Mouse (Mus musculus) forebrain, embryonic 14.5 days (tissue): ENCODE measurements at regions not wholly inside any gene's neighbourhood (a gene's known extent, or its start where the extent isn't known, plus 50 kb on each side); places are given as distances from the start of the nearest gene placed in this dataset.

Experiments
- ATAC-seq: fragments of 200-750 bp; cut with Nextera tagmentation; 2 replicates; pipeline ENCODE4 v1.8.0; 2017; ENCODE audit warnings: mild to moderate bottlenecking, moderate library complexity
- DNase-seq: peaks from one replicate; pipeline ENCODE4 v3.0.0-alpha.2; 2015; ENCODE audit warnings: low spot score
- H3K27ac ChIP-seq: fragments of 300-500 bp; sonication (generic); 2 replicates; pipeline ENCODE4 v1.5.1; 2014; ENCODE audit warnings: low read depth, mild to moderate bottlenecking, control low read depth, low read length, moderate library complexity
- H3K27me3 ChIP-seq: fragments of 300-500 bp; sonication (generic); replicated peaks from 2 replicates; pipeline ENCODE4 v1.6.1; 2014; ENCODE audit warnings: low read length, control low read depth, mixed read lengths; ENCODE audit not compliant: control insufficient read depth, insufficient read depth
- H3K36me3 ChIP-seq: fragments of 300-500 bp; sonication (generic); 2 replicates; pipeline ENCODE4 v1.6.1; 2014; ENCODE audit warnings: low read length, control low read depth; ENCODE audit not compliant: control insufficient read depth, insufficient read depth
- H3K4me1 ChIP-seq: fragments of 300-500 bp; sonication (generic); 2 replicates; pipeline ENCODE4 v1.6.1; 2014; ENCODE audit warnings: antibody characterized with exemption, low read length, control low read depth; ENCODE audit not compliant: control insufficient read depth, insufficient read depth
- H3K4me2 ChIP-seq: fragments of 300-500 bp; sonication (generic); 2 replicates; pipeline ENCODE4 v1.6.1; 2014; ENCODE audit warnings: mild to moderate bottlenecking, control low read depth, low read length
- H3K4me3 ChIP-seq: fragments of 300-500 bp; sonication (generic); 2 replicates; pipeline ENCODE4 v1.5.1; 2014; ENCODE audit warnings: low read depth, low read length, control low read depth
- H3K9ac ChIP-seq: fragments of 300-500 bp; sonication (generic); 2 replicates; pipeline ENCODE4 v1.6.1; 2014; ENCODE audit warnings: mild to moderate bottlenecking, low read length, control low read depth, moderate library complexity
- H3K9me3 ChIP-seq: fragments of 300-500 bp; sonication (generic); replicated peaks from 2 replicates; pipeline ENCODE4 v1.6.1; 2016; ENCODE audit warnings: low read length, control low read depth, mixed read lengths; ENCODE audit not compliant: control insufficient read depth
- WGBS: fragments of 180-500 bp; shearing (Covaris S2); extraction: QIAGEN DNeasy Blood & Tissue Kit; methylation state at CpG from one replicate; pipeline ENCODE4 v1.1.7; 2014; 5-methylcytosine and 5-hydroxymethylcytosine counted together

DNA sequence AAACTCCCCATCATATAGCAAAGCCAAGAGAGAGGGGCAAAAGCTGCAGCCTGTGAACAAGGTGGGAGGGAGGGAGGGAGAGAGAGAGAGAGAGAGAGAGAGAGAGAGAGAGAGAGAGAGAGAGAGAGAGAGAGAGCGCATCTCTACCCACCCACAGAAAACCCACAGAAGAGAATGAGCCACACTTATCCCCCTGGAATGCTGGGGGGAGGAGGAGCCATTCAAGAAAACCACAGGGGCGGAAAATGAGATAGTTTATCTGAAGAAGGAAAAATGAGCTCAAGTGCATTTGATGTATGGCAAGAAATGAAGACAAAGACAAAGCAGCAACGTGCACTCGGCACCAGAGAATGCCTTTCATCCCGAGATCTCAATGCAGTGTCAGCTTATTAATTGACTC, 94.8 kb upstream of the Igfbp7 start:
- Histone ChIP-seq H3K4me3 (no peak overlapping the region), H3K9ac (no peak overlapping the region), H3K4me2 (no peak overlapping the region), H3K4me1 (peaks cover 3% of the 10 kb centered on the region), H3K27me3 (no peaks in the 10 kb centered on the region), H3K27ac (no peak overlapping the region), H3K36me3 (no peaks in the 10 kb centered on the region), H3K9me3 (no peaks in the 10 kb centered on the region)
- ATAC-seq (peak; percentile 54; the same call in 1 of the 2 replicates), DNase-seq (peak; percentile 49)
- WGBS = 10% methylated on average over 5 of the region's 5 CpGs

DNA sequence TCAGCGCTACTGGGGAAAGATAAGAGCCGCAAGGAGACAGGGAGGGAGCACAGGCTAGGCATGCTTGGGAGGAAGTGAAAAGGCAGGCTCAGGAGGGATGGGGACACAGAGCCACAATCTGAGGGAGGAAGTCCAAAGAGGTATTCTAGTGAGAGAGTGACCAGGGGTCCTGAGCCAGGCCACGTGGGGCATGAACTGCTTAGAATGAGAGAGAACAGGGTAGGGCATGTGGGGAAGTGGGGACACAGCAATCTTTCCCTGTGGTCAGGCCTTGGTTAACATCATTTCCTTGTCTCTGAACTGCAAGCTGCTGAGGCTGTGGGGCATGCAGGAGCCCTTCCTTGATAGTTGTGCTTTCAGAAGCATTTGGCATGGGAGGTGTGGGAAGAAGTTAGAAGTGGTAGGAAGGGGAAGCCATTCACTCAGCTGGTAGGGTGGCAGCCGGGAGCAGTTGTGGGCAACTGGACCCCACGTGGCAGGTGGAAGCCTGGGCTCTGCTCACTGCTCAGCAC, 92.2 kb upstream of the Igfbp7 start:
- H3K4me1 ChIP-seq = peaks cover 3% of the 10 kb centered on the region
- H3K27ac ChIP-seq = no peak overlapping the region
- no peak for ATAC-seq
- H3K36me3 ChIP-seq = no peaks in the 10 kb centered on the region
- no peak overlapping the region for H3K4me2 ChIP-seq
- H3K27me3 ChIP-seq = no peaks in the 10 kb centered on the region
- no peaks in the 10 kb centered on the region for H3K9me3 ChIP-seq
- H3K4me3 ChIP-seq = no peak overlapping the region
- 77% methylated on average over 5 of the region's 5 CpGs for WGBS
- H3K9ac ChIP-seq = no peak overlapping the region
- DNase-seq = no peak

DNA sequence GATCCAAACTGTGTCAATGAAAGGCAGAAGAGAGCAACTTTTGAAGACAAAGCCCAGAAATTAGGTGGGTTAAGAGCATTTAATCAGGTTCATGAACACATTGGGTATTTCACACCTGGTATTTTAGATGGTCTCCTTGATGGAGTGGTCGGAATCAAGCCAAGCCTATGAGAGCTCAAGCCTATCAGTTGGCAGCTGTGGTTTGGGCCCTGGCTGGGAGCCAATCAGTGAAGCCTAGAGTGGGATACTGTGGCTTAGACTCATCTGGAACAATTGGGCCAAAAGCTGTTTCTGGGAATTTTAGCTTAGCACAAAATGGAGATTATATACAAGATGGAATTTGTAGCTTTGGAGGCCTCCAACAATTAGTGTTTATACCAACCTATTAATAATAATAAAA, 86.8 kb upstream of the Igfbp7 start:
- ATAC-seq (no peak), DNase-seq (peak; percentile 13)
- no peaks in the 10 kb centered on the region for H3K27me3 ChIP-seq
- H3K4me3 ChIP-seq = no peak overlapping the region
- H3K36me3 ChIP-seq = no peaks in the 10 kb centered on the region
- H3K4me2 ChIP-seq = no peak overlapping the region
- WGBS = 81% methylated on average over 1 of the region's 1 CpGs
- H3K4me1 ChIP-seq = no peaks in the 10 kb centered on the region
- no peak overlapping the region for H3K9ac ChIP-seq
- no peak overlapping the region for H3K27ac ChIP-seq
- H3K9me3 ChIP-seq = no peaks in the 10 kb centered on the region

DNA sequence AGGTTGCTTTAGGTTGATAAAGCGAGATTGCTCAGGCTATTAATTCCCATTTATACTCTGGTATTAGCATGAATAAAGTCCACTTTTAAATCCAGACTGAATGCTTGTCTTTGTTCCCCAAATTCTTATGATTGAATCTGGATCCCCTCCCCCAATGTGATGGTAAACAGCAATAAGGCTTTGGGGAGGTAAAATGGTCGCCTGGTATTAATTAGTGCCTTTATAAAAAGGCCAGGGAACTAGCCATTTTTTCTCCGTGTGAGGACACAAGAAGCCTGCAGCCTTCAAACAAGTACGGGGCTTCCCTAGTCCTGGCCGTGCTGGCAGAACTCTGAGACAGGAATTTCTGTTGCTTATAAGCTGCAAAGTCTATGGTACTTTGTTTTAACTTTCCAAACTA, 81.1 kb upstream of the Igfbp7 start:
- no peak for ATAC-seq
- peak; percentile 27 for DNase-seq

DNA sequence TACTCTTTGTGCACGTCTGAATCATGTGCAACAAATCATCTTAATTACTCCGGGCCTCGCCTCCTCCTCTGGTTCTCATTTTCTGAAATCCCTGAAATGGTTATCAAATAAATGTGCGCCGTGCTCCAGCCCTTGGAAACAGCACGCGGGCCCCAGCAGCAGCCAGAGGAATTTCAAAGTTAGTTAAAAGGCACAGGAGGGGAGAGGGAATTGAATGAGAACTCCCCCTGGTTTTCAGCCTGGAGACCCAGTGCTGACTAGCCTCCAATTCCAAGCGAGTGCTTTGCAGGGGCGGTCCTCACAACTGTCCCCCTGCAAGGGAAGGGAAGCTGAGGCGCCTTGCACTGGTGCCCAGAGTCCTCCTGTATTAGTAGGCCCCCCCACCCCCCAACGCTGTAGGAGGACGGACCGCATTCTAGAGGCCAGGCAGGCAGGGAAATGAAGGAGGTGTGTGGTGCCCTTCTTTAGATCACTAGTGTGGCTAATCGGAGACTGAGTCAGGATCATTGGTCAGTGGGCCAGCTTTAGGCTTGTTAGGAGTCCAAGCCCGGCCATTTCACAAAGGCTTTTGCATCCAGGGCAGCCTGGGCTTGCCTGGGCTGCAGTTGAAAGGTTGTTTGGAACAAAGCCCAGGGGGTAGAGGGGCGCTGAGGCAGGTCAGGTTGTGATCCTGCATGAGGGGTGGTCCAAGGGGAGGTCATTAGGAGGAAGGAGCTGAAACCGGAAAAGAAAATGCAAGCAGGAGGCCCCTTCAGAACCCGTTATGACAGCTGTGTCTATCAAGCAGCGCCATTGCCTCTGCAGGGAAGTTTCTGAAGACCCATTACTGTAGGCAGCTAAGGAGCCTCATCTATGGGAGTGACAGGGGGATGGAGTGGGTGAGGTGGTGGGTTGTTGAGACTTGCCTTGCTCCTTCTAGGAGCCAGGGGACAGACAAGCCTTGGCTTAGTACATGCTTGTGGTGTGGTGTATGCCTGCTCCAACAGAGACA, 80.3 kb upstream of the Igfbp7 start:
- DNase-seq = peak; percentile 48
- Histone ChIP-seq H3K4me2 (peak overlapping the region; percentile 43), H3K27ac (no peak overlapping the region), H3K4me3 (no peak overlapping the region), H3K36me3 (no peaks in the 10 kb centered on the region), H3K9ac (peak overlapping the region; percentile 26), H3K9me3 (no peaks in the 10 kb centered on the region), H3K4me1 (peaks cover 8% of the 10 kb centered on the region; the same call in 1 of the 2 replicates), H3K27me3 (no peaks in the 10 kb centered on the region)
- WGBS = 4% methylated on average over 19 of the region's 19 CpGs
- peak; percentile 72 for ATAC-seq

More for the DNA sequence above, 81.1 kb upstream of the Igfbp7 start:
- Histone ChIP-seq H3K4me1 (peaks cover 8% of the 10 kb centered on the region; the same call in 1 of the 2 replicates), H3K9me3 (no peaks in the 10 kb centered on the region), H3K36me3 (no peaks in the 10 kb centered on the region), H3K27ac (no peak overlapping the region), H3K9ac (no peak overlapping the region), H3K4me2 (no peak overlapping the region), H3K4me3 (no peak overlapping the region), H3K27me3 (no peaks in the 10 kb centered on the region)
- whole genome bisulfite sequencing = 20% methylated on average over 5 of the region's 5 CpGs

DNA sequence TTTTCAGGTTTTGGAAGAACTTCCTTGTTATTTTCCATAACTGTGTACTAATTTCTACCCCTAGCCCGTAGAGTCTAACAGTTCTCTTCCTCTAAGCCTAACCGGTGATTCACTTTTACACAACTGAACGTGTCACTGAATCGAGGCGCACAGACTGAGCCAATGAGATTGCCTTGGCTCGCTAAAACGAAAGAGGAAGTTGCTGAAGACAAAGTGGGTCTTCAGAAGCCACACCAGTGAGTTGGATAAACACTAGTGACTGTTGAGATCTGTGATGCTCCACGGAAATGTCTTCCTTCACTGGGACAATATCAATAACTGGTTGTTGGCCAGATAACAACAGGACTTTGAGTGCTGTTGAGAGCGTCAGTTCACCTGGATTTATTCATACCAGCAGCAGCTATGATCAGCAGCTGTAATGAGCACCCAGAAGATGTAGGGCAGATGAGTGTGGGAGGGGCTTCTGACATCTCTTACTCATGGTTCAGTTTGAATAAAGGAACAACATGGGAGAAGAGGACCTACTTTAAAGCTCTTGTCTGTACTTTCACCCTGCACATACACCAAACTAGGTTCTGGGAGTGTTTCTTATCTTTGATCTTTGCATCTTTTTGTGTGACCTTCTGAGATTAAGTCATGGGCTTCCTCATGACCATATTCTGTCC, 75.3 kb upstream of the Igfbp7 start:
- H3K36me3 ChIP-seq = no peaks in the 10 kb centered on the region
- WGBS = 95% methylated on average over 9 of the region's 9 CpGs
- no peak overlapping the region for H3K4me3 ChIP-seq
- no peak overlapping the region for H3K4me2 ChIP-seq
- H3K4me1 ChIP-seq = peaks cover 6% of the 10 kb centered on the region; the same call in 1 of the 2 replicates
- H3K9ac ChIP-seq = no peak overlapping the region
- H3K27me3 ChIP-seq = no peaks in the 10 kb centered on the region
- DNase-seq (no peak), ATAC-seq (no peak)
- no peaks in the 10 kb centered on the region for H3K9me3 ChIP-seq
- no peak overlapping the region for H3K27ac ChIP-seq

DNA sequence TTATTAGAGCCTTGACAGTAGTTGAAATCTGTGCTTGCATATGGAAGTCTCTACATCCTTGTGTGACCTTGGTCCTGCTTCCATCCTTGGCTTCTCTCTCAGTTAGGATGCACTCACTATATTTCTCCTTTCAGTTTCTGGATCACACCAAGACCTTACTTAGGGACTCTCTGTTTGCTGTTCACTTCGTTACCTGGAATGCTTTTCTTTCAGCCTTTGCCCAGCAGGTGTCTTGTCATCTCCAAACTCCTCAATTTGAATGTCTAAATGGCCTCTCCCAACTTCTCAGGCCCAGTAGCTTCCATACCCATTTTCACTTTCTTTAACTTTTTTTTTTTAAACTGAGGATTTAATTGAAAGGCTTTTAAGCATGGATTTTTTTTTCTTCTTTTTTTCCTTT, 74.0 kb upstream of the Igfbp7 start:
- Histone ChIP-seq H3K4me2 (no peak overlapping the region), H3K4me1 (no peaks in the 10 kb centered on the region), H3K9ac (no peak overlapping the region), H3K27me3 (no peaks in the 10 kb centered on the region), H3K27ac (no peak overlapping the region), H3K9me3 (no peaks in the 10 kb centered on the region), H3K4me3 (no peak overlapping the region), H3K36me3 (no peaks in the 10 kb centered on the region)
- DNase-seq = no peak
- ATAC-seq = no peak
- 37% methylated on average over 1 of the region's 1 CpGs for WGBS

DNA sequence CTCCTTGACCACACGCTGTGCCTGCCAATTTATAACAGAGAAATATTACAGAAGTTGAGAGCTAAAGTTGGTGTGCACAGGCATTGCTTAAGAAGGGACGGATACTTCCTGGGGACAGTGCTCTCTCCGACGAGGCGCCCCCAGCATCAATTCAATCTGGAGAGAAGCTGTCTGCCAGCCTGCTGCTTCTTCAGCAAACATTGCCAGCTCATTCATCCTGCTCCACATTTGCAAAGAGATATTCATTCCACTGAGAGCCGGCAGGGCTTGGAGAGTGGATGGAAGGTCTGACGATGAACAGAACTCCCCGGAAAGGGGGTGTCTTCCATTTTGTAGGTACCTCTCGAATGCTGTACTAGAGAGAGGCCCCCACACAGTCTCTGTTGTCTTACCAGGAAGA, 70.0 kb upstream of the Igfbp7 start:
- no peak for DNase-seq

More for the DNA sequence above, 70.0 kb upstream of the Igfbp7 start:
- H3K27me3 ChIP-seq = no peaks in the 10 kb centered on the region
- H3K4me3 ChIP-seq = no peak overlapping the region
- H3K27ac ChIP-seq = no peak overlapping the region
- H3K9ac ChIP-seq = no peak overlapping the region
- no peak for ATAC-seq
- H3K9me3 ChIP-seq = no peaks in the 10 kb centered on the region
- H3K4me2 ChIP-seq = no peak overlapping the region
- WGBS = 86% methylated on average over 9 of the region's 9 CpGs
- H3K36me3 ChIP-seq = no peaks in the 10 kb centered on the region
- H3K4me1 ChIP-seq = no peaks in the 10 kb centered on the region
